Mouse (Mus musculus): ENCODE measurements around the gene Zfp667. TPM values are rescaled to one million over a fixed set of nuclear protein-coding genes. Genes with fewer than 3 reads are reported as not detected.
"Not testable (repeated sequence)": the region's sequence is repeated elsewhere in the genome, so short reads cannot be mapped to it uniquely, and the experiment has no call there.

Zfp667 gene
- polyA plus RNA-seq, 1 experiment = 12.8 TPM

- H3K4me3 ChIP-seq (ENCODE audit: low read depth, low read length) = no peak overlapping the region
Measured at GRCm38 (mm10) chr7:6254451-6254850, 31.9 kb upstream of the Zfp667 start.

GRCm38 (mm10) chr7:6257386-6257785, 29.0 kb upstream of the Zfp667 start:
- Histone ChIP-seq H3K4me1 (ENCODE audit: control insufficient read depth, insufficient read depth, low read length) (no peaks in the 10 kb centered on the region), H3K27me3 (ENCODE audit: control insufficient read depth, insufficient read depth, low read length, poor library complexity, severe bottlenecking) (no peaks in the 10 kb centered on the region), H3K9me3 (replicated peaks; ENCODE audit: control insufficient read depth, insufficient read depth, low read length, poor library complexity, severe bottlenecking) (peaks cover 5% of the 10 kb centered on the region), H3K9ac (ENCODE audit: low read depth, poor library complexity, severe bottlenecking) (no peak overlapping the region), H3K27ac (ENCODE audit: insufficient read depth, low read length) (peak overlapping the region; percentile 100), H3K36me3 (ENCODE audit: control insufficient read depth, insufficient read depth, low read length, poor library complexity, severe bottlenecking) (no peaks in the 10 kb centered on the region), H3K4me3 (ENCODE audit: low read depth, low read length) (no peak overlapping the region)
- TF ChIP-seq CTCF (IDR thresholded peaks at IDR 0.05; ENCODE audit: low read depth, low read length) (no peak), EP300 (IDR thresholded peaks at IDR 0.05; ENCODE audit: insufficient read depth, low read depth, low read length) (no peak), POLR2A (IDR thresholded peaks at IDR 0.05; ENCODE audit: insufficient read depth, low read length) (no peak)

More at GRCm38 (mm10) chr7:6254451-6254850, 31.9 kb upstream of the Zfp667 start:
- Histone ChIP-seq H3K9ac (ENCODE audit: low read depth, poor library complexity, severe bottlenecking) (no peak overlapping the region), H3K27ac (ENCODE audit: insufficient read depth, low read length) (no peak overlapping the region; the same call in 1 of the 2 replicates), H3K9me3 (replicated peaks; ENCODE audit: control insufficient read depth, insufficient read depth, low read length, poor library complexity, severe bottlenecking) (peaks cover 6% of the 10 kb centered on the region), H3K4me1 (ENCODE audit: control insufficient read depth, insufficient read depth, low read length) (no peaks in the 10 kb centered on the region), H3K36me3 (ENCODE audit: control insufficient read depth, insufficient read depth, low read length, poor library complexity, severe bottlenecking) (no peaks in the 10 kb centered on the region), H3K27me3 (ENCODE audit: control insufficient read depth, insufficient read depth, low read length, poor library complexity, severe bottlenecking) (no peaks in the 10 kb centered on the region)
- TF ChIP-seq EP300 (IDR thresholded peaks at IDR 0.05; ENCODE audit: insufficient read depth, low read depth, low read length) = no peak
- TF ChIP-seq CTCF (IDR thresholded peaks at IDR 0.05; ENCODE audit: low read depth, low read length) = no peak
- TF ChIP-seq POLR2A (IDR thresholded peaks at IDR 0.05; ENCODE audit: insufficient read depth, low read length) = no peak

GRCm38 (mm10) chr7:6258232-6259220, 27.9 kb upstream of the Zfp667 start:
- peak overlapping the region; percentile 90 for H3K9ac ChIP-seq (ENCODE audit: low read depth, poor library complexity, severe bottlenecking)
- H3K36me3 ChIP-seq (ENCODE audit: control insufficient read depth, insufficient read depth, low read length, poor library complexity, severe bottlenecking) = no peaks in the 10 kb centered on the region; the same call in 1 of the 2 replicates
- TF ChIP-seq POLR2A (IDR thresholded peaks at IDR 0.05; ENCODE audit: insufficient read depth, low read length) = no peak
- TF ChIP-seq EP300 (IDR thresholded peaks at IDR 0.05; ENCODE audit: insufficient read depth, low read depth, low read length) = peak; percentile 95
- H3K4me1 ChIP-seq (ENCODE audit: control insufficient read depth, insufficient read depth, low read length) = no peaks in the 10 kb centered on the region
- no peaks in the 10 kb centered on the region for H3K27me3 ChIP-seq (ENCODE audit: control insufficient read depth, insufficient read depth, low read length, poor library complexity, severe bottlenecking)
- peak overlapping the region; percentile 67 for H3K4me3 ChIP-seq (ENCODE audit: low read depth, low read length)
- peak overlapping the region; percentile 100 for H3K27ac ChIP-seq (ENCODE audit: insufficient read depth, low read length)
- peaks cover 3% of the 10 kb centered on the region for H3K9me3 ChIP-seq (replicated peaks; ENCODE audit: control insufficient read depth, insufficient read depth, low read length, poor library complexity, severe bottlenecking)

GRCm38 (mm10) chr7:6260004-6260403, 26.4 kb upstream of the Zfp667 start:
- Histone ChIP-seq H3K9ac (ENCODE audit: low read depth, poor library complexity, severe bottlenecking) (peak overlapping the region; percentile 90), H3K27ac (ENCODE audit: insufficient read depth, low read length) (peak overlapping the region; percentile 100), H3K4me3 (ENCODE audit: low read depth, low read length) (peak overlapping the region; percentile 62)
- H3K9me3 ChIP-seq (replicated peaks; ENCODE audit: control insufficient read depth, insufficient read depth, low read length, poor library complexity, severe bottlenecking); H3K27me3 ChIP-seq (ENCODE audit: control insufficient read depth, insufficient read depth, low read length, poor library complexity, severe bottlenecking); H3K36me3 ChIP-seq (ENCODE audit: control insufficient read depth, insufficient read depth, low read length, poor library complexity, severe bottlenecking); H3K4me1 ChIP-seq (ENCODE audit: control insufficient read depth, insufficient read depth, low read length): not testable (repeated sequence)
- peak; percentile 87 for TF ChIP-seq EP300 (IDR thresholded peaks at IDR 0.05; ENCODE audit: insufficient read depth, low read depth, low read length)

DNA sequence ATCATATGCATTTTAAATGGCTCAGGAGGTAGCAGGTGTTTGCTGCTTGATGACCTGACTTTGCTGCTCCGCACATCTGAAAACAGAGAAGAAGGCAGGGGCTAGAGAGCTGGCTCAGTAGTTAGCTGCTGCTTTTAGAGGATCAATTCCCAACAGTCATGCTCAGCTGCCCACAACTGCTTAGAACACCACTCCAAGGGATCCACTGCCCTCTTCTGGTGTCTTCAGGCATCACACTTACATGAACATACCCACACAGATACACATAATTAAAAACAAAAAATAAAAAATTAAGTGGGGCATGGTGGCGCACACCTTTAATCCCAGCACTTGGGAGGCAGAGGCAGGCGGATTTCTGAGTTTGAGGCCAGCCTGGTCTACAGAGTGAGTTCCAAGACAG, 24.3 kb upstream of the Zfp667 start:
- Histone ChIP-seq H3K9ac (ENCODE audit: low read depth, poor library complexity, severe bottlenecking) (no peak overlapping the region), H3K4me3 (ENCODE audit: low read depth, low read length) (no peak overlapping the region), H3K4me1 (ENCODE audit: control insufficient read depth, insufficient read depth, low read length) (no peaks in the 10 kb centered on the region), H3K27me3 (ENCODE audit: control insufficient read depth, insufficient read depth, low read length, poor library complexity, severe bottlenecking) (no peaks in the 10 kb centered on the region), H3K27ac (ENCODE audit: insufficient read depth, low read length) (no peak overlapping the region), H3K9me3 (replicated peaks; ENCODE audit: control insufficient read depth, insufficient read depth, low read length, poor library complexity, severe bottlenecking) (no peaks in the 10 kb centered on the region), H3K36me3 (ENCODE audit: control insufficient read depth, insufficient read depth, low read length, poor library complexity, severe bottlenecking) (no peaks in the 10 kb centered on the region; the same call in 1 of the 2 replicates)
- TF ChIP-seq CTCF (IDR thresholded peaks at IDR 0.05; ENCODE audit: low read depth, low read length) (peak; percentile 62), EP300 (IDR thresholded peaks at IDR 0.05; ENCODE audit: insufficient read depth, low read depth, low read length) (no peak)

GRCm38 (mm10) chr7:6262984-6263383, 23.4 kb upstream of the Zfp667 start:
- H3K9me3 ChIP-seq (replicated peaks; ENCODE audit: control insufficient read depth, insufficient read depth, low read length, poor library complexity, severe bottlenecking) = no peaks in the 10 kb centered on the region
- H3K4me1 ChIP-seq (ENCODE audit: control insufficient read depth, insufficient read depth, low read length) = no peaks in the 10 kb centered on the region
- H3K27me3 ChIP-seq (ENCODE audit: control insufficient read depth, insufficient read depth, low read length, poor library complexity, severe bottlenecking) = no peaks in the 10 kb centered on the region
- TF ChIP-seq EP300 (IDR thresholded peaks at IDR 0.05; ENCODE audit: insufficient read depth, low read depth, low read length) = no peak
- no peak for TF ChIP-seq CTCF (IDR thresholded peaks at IDR 0.05; ENCODE audit: low read depth, low read length)
- no peak for TF ChIP-seq POLR2A (IDR thresholded peaks at IDR 0.05; ENCODE audit: insufficient read depth, low read length)
- H3K27ac ChIP-seq (ENCODE audit: insufficient read depth, low read length) = no peak overlapping the region
- no peaks in the 10 kb centered on the region; the same call in 1 of the 2 replicates for H3K36me3 ChIP-seq (ENCODE audit: control insufficient read depth, insufficient read depth, low read length, poor library complexity, severe bottlenecking)
- no peak overlapping the region for H3K4me3 ChIP-seq (ENCODE audit: low read depth, low read length)
- H3K9ac ChIP-seq (ENCODE audit: low read depth, poor library complexity, severe bottlenecking) = no peak overlapping the region
